Mouse (Mus musculus) spleen, adult 12 weeks (tissue): ENCODE measurements around the gene Rasgef1b.
A peak's percentile ranks its signal among the peaks of the same experiment; 100 is the strongest.

ENCODE experiments used
- DNase-seq: peaks from one replicate; pipeline ENCODE4 v3.0.0; 2022; ENCODE audit warnings: low spot score

Rasgef1b gene

DNA sequence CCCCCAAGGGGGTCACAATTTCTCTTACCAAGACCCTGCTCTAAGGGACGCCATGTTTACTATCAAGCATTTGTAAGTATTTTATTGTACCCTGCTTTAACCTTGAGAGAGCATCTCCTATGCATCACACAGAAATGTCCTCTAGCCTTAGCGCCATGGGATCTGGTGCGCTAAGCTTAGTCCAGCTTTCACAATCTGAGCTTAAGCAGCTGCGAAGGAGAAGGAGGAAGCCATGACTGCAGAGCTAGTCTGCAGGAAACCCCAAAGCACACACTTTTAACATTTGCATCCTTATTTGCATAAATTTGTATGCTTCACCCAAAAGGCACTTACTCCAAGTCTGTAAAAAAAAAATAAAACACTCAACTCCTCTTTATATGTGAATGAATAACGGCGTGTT is 354.4 kb downstream of the Rasgef1b start:
- DNase-seq: no peak

DNA sequence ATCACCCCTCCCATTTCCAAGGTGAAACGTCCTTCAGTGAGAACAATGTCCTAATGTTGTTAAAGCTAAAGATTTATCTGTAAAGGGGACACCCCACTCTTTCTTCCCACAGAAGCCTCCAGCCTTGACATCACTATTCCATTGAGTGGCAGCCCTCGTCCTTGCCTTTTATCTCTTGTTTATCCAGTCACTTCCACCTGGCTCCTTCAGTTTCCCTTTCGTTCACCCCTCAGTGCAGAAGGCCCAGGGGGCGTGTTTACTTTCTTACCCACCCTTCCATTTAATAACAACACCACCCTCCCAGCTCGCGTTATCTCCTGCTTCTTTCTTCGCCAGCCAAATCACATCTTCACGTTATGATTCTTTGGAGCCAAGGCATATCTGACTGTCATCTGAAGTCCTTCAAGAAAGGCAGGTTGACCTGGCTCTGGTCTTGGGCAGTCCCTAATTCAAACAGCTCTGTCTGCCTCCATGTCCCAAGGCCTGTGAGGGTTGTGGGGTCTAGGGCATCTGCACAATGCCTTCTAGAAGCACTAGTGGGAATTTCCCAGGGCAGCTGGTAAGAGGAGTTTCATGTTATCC is 355.2 kb downstream of the Rasgef1b start:
- no peak for DNase-seq

DNA sequence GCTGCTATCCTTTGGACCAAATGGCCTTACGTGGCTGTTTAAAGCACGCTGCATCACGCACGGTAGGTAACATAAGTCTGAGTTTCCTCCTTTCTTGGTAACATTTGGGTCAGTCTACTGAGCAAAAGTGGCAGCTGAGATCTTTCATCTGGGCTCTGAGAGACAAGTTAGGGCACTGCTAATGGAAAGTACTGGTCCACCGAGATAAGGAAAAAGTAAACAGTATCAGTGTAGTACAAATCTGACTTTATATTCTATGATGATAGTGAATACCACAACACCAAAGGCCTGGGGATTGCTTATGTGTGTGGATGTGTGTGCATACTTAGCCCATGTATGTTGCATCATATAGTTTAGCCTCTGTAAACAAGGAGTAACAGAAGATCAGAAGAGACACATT is 358.2 kb downstream of the Rasgef1b start:
- no peak for DNase-seq

DNA sequence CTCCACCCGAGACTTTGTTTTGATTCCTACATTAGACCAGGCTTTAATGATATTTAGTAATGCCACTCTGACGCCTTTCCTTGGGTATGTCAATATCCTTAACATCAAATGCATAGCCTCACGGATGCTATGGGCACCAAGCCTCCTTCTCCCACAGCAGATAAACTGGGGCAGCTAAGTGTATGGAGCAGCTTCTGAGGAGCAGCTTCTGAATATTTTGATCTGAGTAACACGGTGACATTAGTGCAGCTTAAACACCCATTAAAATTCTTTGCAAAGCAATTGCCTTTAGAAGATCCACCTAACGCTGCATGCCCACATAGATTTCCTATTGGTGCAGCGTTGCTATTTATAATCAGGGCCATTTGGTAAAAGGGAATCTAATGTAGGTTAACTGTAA is 359.6 kb downstream of the Rasgef1b start:
- DNase-seq: no peak

DNA sequence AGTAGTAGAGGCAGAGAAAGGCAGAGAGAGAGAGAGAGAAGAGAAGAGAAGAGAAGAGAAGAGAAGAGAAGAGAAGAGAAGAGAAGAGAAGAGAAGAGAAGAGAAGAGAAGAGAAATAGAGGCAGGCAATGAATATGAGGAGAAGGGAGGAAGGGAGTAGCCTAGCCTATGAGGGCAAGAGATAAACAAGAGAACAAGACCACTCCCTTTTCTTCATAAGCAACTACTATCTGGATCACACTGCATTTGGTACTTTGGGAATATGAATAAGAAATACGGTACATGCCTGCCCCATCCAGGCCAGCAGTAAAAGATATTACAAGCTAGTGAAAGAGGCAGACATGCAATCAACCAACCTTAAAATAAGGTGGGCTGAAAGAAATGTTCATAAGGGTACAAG is 360.2 kb downstream of the Rasgef1b start:
- no peak for DNase-seq

DNA sequence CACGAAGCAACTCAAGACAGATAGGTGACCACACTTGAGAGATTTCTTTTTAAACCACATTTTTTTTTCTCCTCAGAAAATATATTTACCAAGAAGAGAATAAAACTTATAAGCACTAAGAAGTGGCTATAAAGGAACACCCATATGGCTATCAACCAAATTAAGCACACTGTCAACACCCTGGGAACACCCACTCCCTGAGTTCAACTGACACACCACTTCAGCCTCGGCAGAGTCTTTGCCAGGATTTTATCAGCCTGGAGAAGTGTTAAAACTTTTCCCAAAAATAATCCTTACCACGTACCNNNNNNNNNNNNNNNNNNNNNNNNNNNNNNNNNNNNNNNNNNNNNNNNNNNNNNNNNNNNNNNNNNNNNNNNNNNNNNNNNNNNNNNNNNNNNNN is 368.3 kb downstream of the Rasgef1b start:
- no peak for DNase-seq

DNA sequence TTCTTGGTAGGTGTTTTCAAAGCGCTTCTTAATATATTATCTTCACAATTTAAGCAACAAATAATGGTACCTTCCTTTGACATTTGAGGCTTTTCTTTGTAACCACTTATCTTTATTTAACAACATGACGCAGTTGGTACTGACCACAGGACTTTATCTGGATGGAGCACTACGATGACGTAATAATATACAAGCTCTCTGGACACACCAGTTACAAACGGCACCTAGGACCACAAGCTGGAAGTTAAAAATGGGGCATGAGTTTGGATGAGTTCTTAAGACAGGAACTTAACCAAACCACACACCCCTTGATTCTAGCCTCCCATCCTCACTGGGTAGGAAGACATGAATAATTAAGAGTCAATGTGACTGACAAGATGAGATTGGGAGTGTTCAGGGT is 369.6 kb downstream of the Rasgef1b start:
- no peak for DNase-seq

DNA sequence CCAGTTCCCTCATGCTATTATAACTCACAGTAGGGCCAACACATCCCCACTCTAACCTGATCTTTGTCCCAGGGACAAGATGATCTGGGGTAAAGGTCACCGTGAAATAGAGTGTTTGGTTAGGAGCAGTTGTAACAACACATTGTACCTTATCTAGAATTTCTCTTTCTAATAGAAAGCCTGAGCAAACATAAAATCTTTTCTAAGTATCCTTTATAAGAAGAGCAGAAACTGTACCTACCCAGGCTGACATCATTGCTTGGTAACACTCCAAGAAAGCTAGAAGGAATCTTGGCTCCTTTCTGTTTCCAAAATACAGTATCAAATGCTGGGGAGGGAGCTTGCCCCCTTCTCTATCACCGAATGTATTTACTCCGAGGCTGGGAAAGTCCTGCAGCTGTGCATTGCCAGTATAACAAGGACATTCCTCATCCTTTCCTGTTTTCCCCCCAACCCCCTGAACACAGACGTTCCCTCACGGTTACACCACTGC is 374.2 kb downstream of the Rasgef1b start:
- no peak for DNase-seq

DNA sequence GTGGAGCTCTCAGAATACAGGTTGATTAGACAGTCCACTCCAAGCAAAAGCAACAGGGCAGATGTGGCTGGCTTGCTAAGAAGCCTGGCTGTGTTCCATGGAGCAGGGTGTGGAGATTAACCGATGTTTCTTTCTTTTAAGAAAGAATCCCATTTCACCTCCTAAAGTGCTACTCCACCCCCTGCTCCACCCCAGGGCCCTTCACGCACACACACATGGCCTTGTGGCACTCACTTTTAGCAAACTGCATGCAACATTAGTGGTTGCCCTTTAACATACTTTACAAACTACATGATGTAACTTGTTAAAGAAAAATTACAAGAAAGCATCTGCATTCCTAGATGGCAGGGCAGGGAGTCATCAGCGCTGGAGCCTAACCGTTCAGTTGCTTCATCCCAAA is 378.8 kb downstream of the Rasgef1b start:
- DNase-seq: no peak

DNA sequence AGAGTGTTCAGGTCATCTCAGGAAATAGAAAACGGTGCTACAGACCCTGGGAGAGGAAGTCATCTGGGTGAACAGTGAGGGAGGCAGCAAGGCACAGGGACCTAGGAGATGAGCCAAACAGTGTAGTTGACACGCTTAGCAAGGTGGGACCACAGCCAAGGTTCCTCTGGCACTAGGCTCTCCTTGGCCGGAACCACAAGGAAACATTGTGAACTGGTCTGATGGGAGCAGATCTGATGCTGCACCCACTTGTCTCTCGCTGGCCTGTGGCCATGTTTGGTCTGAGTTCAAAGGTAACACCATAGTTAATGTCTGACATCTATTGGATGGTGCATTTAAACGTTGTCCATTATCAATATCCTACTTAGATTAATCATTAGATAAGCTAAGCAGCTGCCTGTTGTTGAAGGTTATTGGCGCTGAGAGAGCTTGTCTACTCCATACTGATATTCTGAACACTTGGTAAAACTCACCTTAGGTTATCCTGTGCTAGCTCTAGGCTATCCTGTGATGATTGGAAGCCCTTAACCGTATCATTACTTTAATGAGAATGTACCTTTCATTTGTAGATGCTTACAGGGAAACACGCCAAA is 380.5 kb downstream of the Rasgef1b start:
- DNase-seq: no peak

DNA sequence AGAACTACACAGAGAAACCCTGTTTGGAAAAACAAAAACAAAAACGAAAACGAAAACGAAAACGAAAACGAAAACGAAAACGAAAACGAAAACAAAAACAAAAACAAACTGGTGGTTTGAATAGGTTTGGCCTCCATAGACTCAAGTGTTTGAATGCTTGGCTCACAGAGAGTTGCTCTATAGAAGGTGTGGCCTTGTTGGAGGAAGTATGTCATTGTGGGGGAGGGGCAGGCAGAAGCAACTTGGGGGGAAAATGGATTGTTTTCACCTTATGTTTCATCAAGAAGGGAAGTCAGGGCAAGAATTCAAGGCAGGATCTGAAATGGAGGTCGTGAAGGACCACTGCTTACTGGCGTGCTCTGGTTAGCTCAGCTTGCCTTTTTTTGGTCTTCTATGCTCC is 386.3 kb downstream of the Rasgef1b start:
- no peak for DNase-seq

DNA sequence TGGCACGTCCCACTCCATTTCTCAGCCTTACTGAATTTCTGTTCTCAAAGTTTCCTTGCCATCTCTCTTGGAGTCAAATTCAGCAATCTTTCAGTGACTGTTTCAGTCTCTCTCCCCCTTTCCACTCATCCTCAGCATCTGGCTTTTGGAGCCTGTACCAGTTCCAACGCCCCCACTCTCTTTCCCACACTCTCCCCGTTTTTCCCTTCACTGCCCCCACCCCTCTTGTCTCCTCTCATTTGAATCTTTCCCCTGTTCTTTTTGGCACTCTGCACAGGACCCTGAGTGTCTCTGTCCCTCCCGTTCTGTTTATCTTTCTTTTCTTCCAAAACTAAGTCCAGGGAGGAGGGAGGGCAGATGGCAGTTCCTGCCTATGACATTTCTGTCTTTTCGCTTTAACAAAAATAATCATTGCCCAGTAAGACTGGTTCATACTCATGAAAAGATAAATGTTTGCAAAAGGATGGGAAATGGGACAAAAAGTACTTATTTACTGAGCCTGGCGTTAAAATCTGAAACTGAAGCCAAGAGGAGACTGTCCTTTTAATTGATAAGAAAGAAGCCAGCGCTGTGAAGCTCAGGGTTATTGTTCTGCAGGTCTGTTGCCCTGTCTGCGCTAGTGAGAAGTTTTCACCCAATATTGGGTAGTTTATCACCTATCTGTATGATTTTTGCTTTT is 388.4 kb downstream of the Rasgef1b start:
- no peak for DNase-seq

DNA sequence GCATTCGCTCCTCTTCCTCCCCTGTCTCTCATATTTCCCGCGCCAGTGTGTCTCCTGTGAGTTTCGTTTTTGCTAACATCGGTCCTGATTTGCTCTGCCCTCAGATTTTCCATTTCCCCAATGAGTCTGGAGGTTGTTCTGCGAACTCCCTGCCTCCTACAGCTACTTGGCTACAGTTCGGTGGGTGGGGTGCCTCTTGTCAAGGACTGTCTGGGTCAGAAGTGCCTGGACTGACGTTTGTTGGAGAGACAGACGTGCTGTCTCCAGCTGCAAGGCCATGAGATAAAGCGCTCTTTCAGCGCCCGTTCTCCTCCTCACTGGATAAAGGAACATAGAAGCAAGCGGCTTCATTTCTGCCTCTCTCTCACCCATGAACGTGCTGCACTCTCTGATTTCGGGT is 389.1 kb downstream of the Rasgef1b start:
- no peak for DNase-seq

DNA sequence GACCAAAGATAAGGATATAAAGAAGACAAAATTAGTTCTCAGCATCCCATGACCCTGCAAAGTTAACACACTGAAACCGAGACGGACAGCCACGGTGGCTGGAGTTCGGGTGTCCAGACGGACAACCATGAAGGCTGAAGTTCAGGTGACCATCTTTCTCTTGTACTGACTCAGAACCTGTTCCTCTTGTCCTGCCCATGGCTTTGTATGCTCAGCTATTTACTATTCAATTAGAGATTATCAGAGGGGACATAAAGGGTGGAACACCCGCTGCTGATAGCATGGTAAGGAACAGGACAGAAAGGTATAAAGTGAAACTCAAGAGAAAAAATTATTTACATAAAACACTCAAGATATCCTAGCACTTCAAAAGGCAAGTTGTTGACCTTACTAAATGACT is 390.0 kb downstream of the Rasgef1b start:
- DNase-seq: no peak

DNA sequence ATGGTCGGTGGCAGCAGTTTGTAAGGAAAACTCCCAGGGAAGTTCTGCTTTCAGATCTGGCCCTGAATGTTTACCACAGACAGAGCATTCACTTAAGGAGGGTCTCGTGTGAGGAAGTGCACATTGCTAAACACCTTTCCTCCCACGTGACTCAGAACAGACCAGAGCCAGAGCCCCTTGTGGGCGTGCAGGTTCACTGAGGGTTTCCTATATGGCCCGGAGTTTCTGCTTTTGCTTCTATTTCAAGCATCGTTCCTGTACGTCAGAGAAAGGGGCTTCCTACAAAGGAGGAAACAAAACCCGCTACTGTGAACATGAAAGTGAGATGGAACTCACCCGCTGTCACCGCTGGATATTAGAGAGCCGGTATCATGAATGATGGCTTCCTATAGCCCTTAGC is 392.4 kb downstream of the Rasgef1b start:
- DNase-seq: peak; percentile 55

DNA sequence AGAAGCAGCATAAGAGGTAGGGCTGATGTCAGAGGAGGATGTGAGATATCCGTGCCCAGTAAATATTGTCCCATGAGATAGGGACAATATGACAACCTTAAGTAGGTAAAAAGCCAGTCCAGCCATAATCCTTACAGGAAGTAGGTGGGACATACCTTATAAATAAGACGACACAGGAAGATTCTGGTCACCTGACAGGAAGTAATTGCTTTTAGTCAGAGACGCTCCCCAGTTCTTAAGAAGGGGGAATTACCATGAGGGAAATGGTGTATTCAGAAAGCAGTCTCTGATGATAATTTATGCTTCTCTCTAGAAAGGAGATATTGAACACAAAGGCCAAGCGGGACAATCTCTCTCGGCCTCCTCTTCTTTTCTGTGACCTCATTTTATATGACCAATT is 394.8 kb downstream of the Rasgef1b start:
- no peak for DNase-seq

DNA sequence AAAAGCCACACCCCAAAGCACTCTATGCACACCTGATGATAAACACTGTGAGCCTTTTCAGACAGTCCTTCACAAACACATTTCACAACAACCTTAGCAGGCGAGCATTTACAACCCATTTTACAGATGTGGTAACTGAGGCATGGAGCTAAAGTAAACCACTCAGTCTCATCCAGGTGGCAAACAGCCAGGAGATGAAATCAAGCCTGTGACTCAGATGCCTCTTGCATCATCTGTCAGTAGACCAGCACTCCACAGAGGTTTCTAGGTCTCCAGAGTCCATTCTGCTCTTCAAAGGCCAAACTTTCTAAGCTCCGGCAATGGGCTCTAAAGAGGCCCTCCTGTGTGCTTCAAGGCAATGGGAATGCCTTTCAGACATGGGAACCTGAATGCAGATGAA is 396.8 kb downstream of the Rasgef1b start:
- DNase-seq: no peak

DNA sequence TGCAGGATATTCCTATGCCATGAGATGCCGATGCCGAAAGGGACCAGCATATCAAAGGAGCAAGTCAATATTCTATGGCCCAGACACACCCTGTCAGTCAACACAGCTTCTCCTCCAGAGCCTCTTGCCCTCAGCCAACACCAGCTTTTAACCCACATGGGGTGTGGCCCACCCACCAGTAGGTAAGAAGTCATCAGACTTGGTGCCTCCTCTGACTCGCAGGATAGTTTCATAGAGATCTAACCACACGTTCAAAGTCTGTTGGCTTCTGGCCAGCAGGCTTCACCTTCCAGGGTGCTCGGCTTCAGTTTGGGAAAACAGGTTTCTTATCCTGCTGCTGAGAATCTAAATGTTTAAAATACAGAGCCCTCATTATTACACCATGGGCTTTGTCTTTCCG is 399.8 kb downstream of the Rasgef1b start:
- no peak for DNase-seq

DNA sequence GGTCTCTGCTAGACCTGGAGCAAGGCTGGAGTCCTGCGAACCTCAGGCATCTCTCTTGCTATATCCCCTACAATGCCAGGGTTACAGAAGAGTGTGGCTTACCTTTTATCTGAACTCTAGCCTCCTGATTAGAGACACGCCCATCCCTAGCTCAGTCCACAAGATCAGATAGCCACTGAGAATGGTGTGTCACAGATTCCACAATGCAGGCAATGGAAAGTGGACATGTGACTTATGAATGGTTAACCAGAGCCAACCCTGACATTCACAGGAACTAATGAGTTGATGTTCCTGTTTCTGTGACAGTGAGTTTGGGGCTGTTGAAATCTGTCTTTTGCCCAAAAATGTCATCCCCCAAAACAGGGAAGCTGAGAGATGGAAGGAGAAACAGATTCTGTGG is 401.8 kb downstream of the Rasgef1b start:
- DNase-seq: no peak

DNA sequence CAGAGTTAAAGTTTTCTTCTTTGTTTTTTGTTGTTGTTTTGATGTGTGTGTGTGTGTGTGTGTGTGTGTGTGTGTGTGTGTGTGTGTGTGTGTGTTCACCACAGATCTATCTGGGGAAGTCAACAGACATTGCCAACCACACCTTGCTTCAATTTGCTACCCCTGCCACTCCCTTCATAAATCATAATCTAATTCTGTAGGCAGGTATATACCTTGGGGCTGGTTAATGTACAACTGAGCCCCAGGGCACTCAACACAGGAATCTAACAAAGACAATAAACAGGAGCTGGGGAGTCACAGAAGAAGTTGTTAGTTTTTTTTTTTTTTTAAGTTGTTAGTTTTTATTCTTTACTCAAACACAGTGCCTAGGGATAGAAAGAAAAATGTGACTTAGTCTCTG is 403.6 kb downstream of the Rasgef1b start:
- DNase-seq: no peak

DNA sequence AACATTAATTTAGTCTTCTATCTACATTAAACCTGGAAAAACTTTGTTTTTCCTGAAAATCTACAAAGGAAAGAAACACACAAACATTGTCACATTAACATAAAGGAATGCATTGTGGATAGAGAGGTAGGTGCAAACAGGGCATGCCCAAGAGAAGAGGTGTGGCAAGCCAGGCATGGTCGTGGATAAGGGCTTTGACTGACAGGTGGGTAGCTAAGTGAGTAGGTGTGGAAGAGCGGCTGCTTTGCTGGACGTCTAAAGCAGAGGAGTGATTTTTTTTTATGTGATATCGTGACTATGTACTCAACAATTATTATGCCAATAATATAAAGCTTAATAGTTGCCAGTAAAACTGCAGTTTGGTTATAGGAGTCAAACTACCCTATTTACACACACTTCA is 408.1 kb downstream of the Rasgef1b start:
- DNase-seq: no peak

DNA sequence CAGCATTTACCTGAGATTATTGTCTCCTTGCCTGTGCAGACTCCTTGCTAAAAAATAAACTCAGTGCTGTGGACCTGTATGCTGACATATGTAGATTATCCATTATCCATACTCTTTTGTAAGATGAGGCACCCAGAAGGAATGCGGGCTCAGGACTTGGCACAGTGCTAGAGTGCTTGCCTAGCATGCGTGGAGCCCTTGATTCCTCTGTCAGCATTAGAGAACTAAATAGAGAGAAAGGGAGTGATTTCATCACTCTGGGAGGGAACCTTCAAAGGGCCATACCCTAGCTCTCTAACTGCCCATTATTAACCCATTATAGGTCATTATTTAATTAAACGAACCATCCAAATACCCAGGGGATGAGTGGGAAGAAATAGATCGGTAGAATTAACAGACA is 430.9 kb downstream of the Rasgef1b start:
- no peak for DNase-seq

DNA sequence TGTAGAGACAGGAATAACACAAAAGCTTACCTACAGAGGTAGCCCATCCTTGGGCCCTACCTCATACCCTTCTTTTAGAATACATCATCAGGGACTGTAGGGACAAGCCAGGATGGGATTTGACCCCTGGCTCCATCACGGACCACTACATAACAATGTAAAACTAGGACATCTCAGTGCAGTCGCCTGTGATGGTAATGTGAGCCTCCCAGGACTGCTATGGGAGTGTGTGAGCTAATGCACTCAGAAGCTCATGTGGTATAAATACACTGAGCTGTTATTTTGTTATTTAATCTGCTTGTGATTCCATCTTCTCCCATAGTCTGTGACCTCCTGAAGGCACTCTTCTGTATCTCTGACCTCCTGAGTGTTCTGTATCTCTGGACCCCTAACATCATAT is 432.5 kb downstream of the Rasgef1b start:
- DNase-seq: no peak
